Mouse (Mus musculus) erythroblast, embryonic 14.5 days (primary cell): ENCODE results near the gene Gm10799. TPM values are rescaled to one million over a fixed set of nuclear protein-coding genes. Genes with fewer than 3 reads are reported as not detected.
"Not testable (repeated sequence)": the region's sequence is repeated elsewhere in the genome, so short reads cannot be mapped to it uniquely, and the experiment has no call there.

Source experiments
- H3K27me3 ChIP-seq: 2 replicates; pipeline ENCODE4 v1.6.1; 2012; ENCODE audit warnings: inconsistent platforms; ENCODE audit not compliant: control insufficient read depth
- H3K36me3 ChIP-seq: 2 replicates; pipeline ENCODE4 v1.6.1; 2012; ENCODE audit warnings: mild to moderate bottlenecking, inconsistent platforms; ENCODE audit not compliant: control insufficient read depth
- H3K4me1 ChIP-seq: 2 replicates; pipeline ENCODE4 v1.6.1; 2012; ENCODE audit warnings: inconsistent platforms; ENCODE audit not compliant: control insufficient read depth
- H3K4me3 ChIP-seq: replicated peaks from 2 replicates; pipeline ENCODE3; 2012; ENCODE audit warnings: moderate library complexity, mild to moderate bottlenecking, inconsistent platforms
- H3K9me3 ChIP-seq: 2 replicates; pipeline ENCODE4 v1.6.1; 2012; ENCODE audit warnings: low read length, inconsistent platforms, mixed read lengths; ENCODE audit not compliant: control insufficient read depth
- GATA1 ChIP-seq: IDR thresholded peaks from 2 replicates; pipeline ENCODE4 v1.6.1; 2012; ENCODE audit warnings: low read length, inconsistent platforms, mixed read lengths
- TAL1 ChIP-seq: IDR thresholded peaks from 3 replicates; pipeline ENCODE4 v1.6.1; 2012; ENCODE audit warnings: low read length, inconsistent platforms, mixed read lengths
- polyA plus RNA-seq: library from polyadenylated mRNA; stranded (reverse); fragments of >175 nt; gene quantifications from 2 replicates; pipeline ENCODE4 v1.2.3, GENCODE M21; 2012

The Gm10799 gene
- polyA plus RNA-seq, 1 experiment: not detected

- Histone ChIP-seq H3K27me3 (no peaks in the 10 kb centered on the region), H3K4me1 (peaks cover 65% of the 10 kb centered on the region), H3K36me3 (peaks cover 39% of the 10 kb centered on the region), H3K9me3 (no peaks in the 10 kb centered on the region), H3K4me3 (peak overlapping the region; percentile 34)
- no peak for TF ChIP-seq TAL1
- no peak for TF ChIP-seq GATA1
Measured at GRCm38 (mm10) chr2:104099231-104099585, 30.9 kb upstream of the Gm10799 start.

GRCm38 (mm10) chr2:104098529-104099230 is 30.3 kb upstream of the Gm10799 start:
- Histone ChIP-seq H3K36me3 (peaks cover 36% of the 10 kb centered on the region), H3K9me3 (no peaks in the 10 kb centered on the region), H3K4me1 (peaks cover 66% of the 10 kb centered on the region), H3K4me3 (peak overlapping the region; percentile 34), H3K27me3 (no peaks in the 10 kb centered on the region)
- TF ChIP-seq TAL1 (peak; percentile 67), GATA1 (peak; percentile 84)

GRCm38 (mm10) chr2:104097396-104097795 is 29.0 kb upstream of the Gm10799 start:
- H3K4me1 ChIP-seq: peaks cover 68% of the 10 kb centered on the region
- H3K36me3 ChIP-seq: peaks cover 25% of the 10 kb centered on the region
- not testable (repeated sequence) for H3K27me3 ChIP-seq, H3K9me3 ChIP-seq
- peak overlapping the region; percentile 55 for H3K4me3 ChIP-seq

GRCm38 (mm10) chr2:104096796-104097195 is 28.4 kb upstream of the Gm10799 start:
- H3K9me3 ChIP-seq, H3K27me3 ChIP-seq: not testable (repeated sequence)
- peaks cover 21% of the 10 kb centered on the region for H3K36me3 ChIP-seq
- H3K4me3 ChIP-seq: peak overlapping the region; percentile 81
- peaks cover 70% of the 10 kb centered on the region for H3K4me1 ChIP-seq

DNA sequence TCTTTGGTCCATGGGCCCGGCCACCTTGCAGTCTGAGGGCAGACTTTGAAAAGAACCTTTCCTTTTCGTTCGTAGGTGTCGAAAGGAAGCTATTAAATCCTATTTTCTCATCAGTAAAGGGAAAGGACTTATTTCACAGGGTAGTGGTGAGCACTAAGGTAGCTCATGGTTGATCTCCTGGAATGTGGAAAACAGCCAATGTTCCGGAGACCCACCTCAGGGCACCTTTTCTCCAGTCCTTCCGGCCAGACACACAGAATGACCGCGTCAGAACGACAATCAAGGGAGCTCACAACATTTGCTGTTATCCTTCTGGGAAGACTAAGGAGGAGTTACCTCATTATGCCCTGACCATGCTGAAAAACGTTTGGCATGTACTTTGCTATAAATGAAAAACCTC is 27.9 kb upstream of the Gm10799 start:
- Histone ChIP-seq H3K36me3 (peaks cover 18% of the 10 kb centered on the region), H3K27me3 (no peaks in the 10 kb centered on the region), H3K4me1 (peaks cover 72% of the 10 kb centered on the region), H3K9me3 (no peaks in the 10 kb centered on the region), H3K4me3 (peak overlapping the region; percentile 81)
- no peak for TF ChIP-seq GATA1
- no peak for TF ChIP-seq TAL1

DNA sequence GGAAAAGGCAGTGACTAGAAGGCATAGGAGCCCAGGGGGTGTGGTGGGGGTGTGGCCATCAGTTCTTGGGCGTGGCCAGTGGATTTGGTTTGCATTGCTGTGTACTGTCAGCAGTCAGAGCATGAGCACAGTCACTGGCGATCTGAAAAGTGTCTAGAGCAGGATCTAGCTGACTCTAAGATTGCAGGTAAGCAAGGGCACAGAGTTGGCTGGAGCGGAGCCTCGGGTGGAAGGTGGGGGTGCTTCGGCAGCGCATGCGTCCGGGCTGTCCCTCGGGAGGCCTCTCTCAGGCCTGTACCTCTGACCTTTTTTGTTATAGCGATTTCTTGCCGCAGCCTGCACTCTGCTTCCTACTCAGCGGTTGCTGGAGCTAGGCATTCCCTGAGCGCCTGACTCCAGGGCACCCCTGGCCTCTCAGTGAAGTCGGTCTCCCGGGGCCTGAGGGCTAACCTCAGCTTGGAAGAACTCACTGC is 27.4 kb upstream of the Gm10799 start, which contains the start of gene Cd59a:
Gene Cd59a, plus strand, starts transcription at position 61 of the 473 bp plus-strand sequence.
- no peaks in the 10 kb centered on the region for H3K27me3 ChIP-seq
- no peak for TF ChIP-seq TAL1
- no peak for TF ChIP-seq GATA1
- peaks cover 17% of the 10 kb centered on the region for H3K36me3 ChIP-seq
- H3K4me1 ChIP-seq: peaks cover 74% of the 10 kb centered on the region
- H3K4me3 ChIP-seq: peak within 1 kb of the TSS; percentile 81
- H3K9me3 ChIP-seq: no peaks in the 10 kb centered on the region

- Histone ChIP-seq H3K9me3 (no peaks in the 10 kb centered on the region), H3K4me1 (peaks cover 52% of the 10 kb centered on the region), H3K27me3 (no peaks in the 10 kb centered on the region), H3K4me3 (no peak overlapping the region), H3K36me3 (peaks cover 4% of the 10 kb centered on the region)
- TF ChIP-seq TAL1 (no peak), GATA1 (no peak)
Measured at GRCm38 (mm10) chr2:104093305-104093704, 25.0 kb upstream of the Gm10799 start.

DNA sequence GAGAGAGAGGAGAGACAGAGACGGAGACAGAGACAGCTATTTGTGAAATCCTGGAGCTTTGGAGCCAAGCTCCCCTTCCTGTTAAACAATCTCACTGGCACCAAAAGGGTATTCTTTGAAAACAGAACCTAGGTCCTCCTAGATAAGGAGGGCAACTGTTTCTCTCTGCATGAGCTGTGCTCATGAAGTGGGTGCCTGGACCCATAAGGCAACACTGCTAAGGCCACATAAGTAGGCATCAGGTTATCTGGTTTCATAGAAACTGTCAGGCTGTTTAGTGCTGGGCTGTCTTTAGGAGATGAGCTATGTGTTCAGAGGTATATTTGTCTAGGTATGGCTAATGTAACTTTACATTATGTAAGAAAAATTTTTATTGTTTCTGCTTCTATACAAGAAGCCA is 19.2 kb upstream of the Gm10799 start:
- not testable (repeated sequence) for H3K4me3 ChIP-seq, H3K27me3 ChIP-seq, H3K9me3 ChIP-seq
- peaks cover 13% of the 10 kb centered on the region for H3K36me3 ChIP-seq
- H3K4me1 ChIP-seq: peaks cover 32% of the 10 kb centered on the region

- not testable (repeated sequence) for H3K27me3 ChIP-seq, H3K4me3 ChIP-seq, H3K9me3 ChIP-seq
- peaks cover 24% of the 10 kb centered on the region for H3K36me3 ChIP-seq
- peaks cover 38% of the 10 kb centered on the region for H3K4me1 ChIP-seq
Measured at GRCm38 (mm10) chr2:104084027-104084426, 15.7 kb upstream of the Gm10799 start.

GRCm38 (mm10) chr2:104082474-104082873 is 14.1 kb upstream of the Gm10799 start:
- TF ChIP-seq TAL1 (no peak), GATA1 (no peak)
- peaks cover 23% of the 10 kb centered on the region for H3K36me3 ChIP-seq
- H3K27me3 ChIP-seq: no peaks in the 10 kb centered on the region
- H3K4me3 ChIP-seq: no peak overlapping the region
- H3K4me1 ChIP-seq: peaks cover 50% of the 10 kb centered on the region
- peaks cover 6% of the 10 kb centered on the region for H3K9me3 ChIP-seq

DNA sequence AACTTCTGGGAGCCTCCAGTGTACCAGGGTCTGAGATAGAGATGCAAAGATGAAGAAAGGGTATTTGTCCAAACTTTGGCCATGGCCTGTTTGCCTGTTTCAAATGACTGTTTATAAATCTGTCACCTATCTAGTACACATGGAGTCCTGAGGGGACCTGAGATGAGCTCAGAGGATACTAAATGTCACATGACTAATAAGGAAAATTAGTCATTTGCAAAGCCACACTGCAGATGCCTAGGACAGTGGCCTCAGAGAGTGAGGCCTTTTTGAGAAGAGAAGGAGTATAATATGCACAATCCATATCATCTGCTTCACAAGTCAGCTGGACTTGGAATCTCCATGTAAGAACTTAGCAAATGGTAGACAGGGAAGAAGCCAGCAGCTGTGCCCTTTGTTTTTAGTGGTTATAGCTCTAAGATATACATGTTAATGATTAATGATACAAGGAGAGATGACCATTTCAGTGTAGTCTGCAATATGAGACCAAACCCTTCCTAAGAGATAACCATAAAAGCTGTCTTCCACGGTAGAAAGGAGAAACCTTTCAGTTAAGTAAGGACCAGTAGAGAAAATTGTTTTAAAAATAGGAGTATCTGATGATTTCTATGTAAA is 13.2 kb upstream of the Gm10799 start:
- H3K4me3 ChIP-seq, H3K9me3 ChIP-seq, H3K27me3 ChIP-seq: not testable (repeated sequence)
- H3K4me1 ChIP-seq: peaks cover 55% of the 10 kb centered on the region
- peaks cover 23% of the 10 kb centered on the region for H3K36me3 ChIP-seq
